41 mouse cellular contexts compared by ENCODE assay signal in the genomic region with DNA sequence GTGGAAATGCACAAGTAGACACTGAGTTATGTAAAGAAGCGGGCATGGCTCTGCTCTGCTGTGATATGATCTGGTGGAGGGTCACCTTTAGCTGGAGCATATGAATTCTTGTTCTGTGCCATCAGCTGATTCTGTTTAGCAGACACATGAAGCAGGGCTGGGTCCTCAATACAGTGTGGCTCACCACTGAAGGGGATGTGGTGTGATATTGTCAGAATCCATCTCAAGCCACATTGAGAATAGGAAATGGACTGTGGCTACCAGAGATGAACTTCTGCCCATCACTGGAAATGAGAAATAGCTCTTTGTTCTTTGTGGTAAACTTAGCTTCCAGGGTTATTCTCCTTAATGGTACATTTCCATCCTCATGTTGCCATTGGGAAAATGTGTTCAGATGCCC. TPM values are rescaled to one million over a fixed set of nuclear protein-coding genes. Genes with fewer than 3 reads are reported as not detected.
"Had no signal": no experiment of that assay in that cellular context is flagged by ENCODE, and none has a peak within 500 bp of the region (broad histone marks: within the 10 kb centered on the region; RNA-seq: fewer than 3 reads in every experiment).

No protein-coding gene starts in this region.

- DNase-seq: gastrocnemius, postnatal 14 days; gastrocnemius, postnatal 36 days; heart, postnatal 10 days; heart, postnatal 4 days; kidney, adult 11 months; kidney, adult 2 months; kidney, adult 9 months; kidney, postnatal 14 days; kidney, postnatal 36 days; layer of hippocampus, adult 9-11 months; layer of hippocampus, postnatal 36 days; left cerebral cortex, postnatal 4 days had no signal

- H3K27me3 ChIP-seq: heart, embryonic 12.5 days; intestine, embryonic 15.5 days; kidney, embryonic 15.5 days; limb, embryonic 13.5 days; limb, embryonic 15.5 days; liver, embryonic 12.5 days had no signal

- H3K27ac ChIP-seq: heart, embryonic 10.5 days; hindbrain, embryonic 14.5 days; intestine, embryonic 15.5 days; kidney, embryonic 15.5 days; kidney, postnatal 0 days; limb, embryonic 13.5 days; limb, embryonic 15.5 days; liver, embryonic 12.5 days; liver, embryonic 14.5 days had no signal

- H3K4me1 ChIP-seq: heart, embryonic 10.5 days; heart, embryonic 12.5 days; intestine, embryonic 15.5 days; kidney, embryonic 15.5 days; limb, embryonic 13.5 days; limb, embryonic 15.5 days; liver, embryonic 12.5 days had no signal

- H3K4me2 ChIP-seq: heart, embryonic 12.5 days; hindbrain, embryonic 14.5 days; intestine, embryonic 15.5 days; kidney, embryonic 15.5 days; limb, embryonic 13.5 days; limb, embryonic 15.5 days; liver, embryonic 12.5 days had no signal

- H3K36me3 ChIP-seq: heart, embryonic 10.5 days; heart, embryonic 12.5 days; intestine, embryonic 15.5 days; kidney, embryonic 15.5 days; limb, embryonic 13.5 days; limb, embryonic 15.5 days; liver, embryonic 12.5 days had no signal

- H3K9me3 ChIP-seq: heart, embryonic 10.5 days; heart, embryonic 12.5 days; intestine, embryonic 15.5 days; kidney, embryonic 15.5 days; limb, embryonic 13.5 days; limb, embryonic 15.5 days; liver, embryonic 12.5 days had no signal

- ATAC-seq: hindbrain, embryonic 16.5 days; inflammation-experienced regulatory T-cells, adult 6 months; intestine, embryonic 15.5 days; liver, embryonic 12.5 days had no signal

- H3K4me3 ChIP-seq: heart, embryonic 10.5 days; heart, embryonic 12.5 days; intestine, embryonic 15.5 days; kidney, embryonic 15.5 days; limb, embryonic 13.5 days; limb, embryonic 15.5 days; liver, embryonic 12.5 days had no signal

- H3K9ac ChIP-seq: heart, embryonic 12.5 days; hindbrain, embryonic 14.5 days; intestine, embryonic 15.5 days; kidney, embryonic 15.5 days; limb, embryonic 13.5 days; limb, embryonic 15.5 days; liver, embryonic 12.5 days; liver, embryonic 14.5 days had no signal

RNA-seq across cellular contexts. Expression of a gene that starts 17.5 kb away (rescaled TPM):
- total RNA-seq: gastrocnemius, adult 18-20 months; gastrocnemius, adult 8-10 months; gastrocnemius, postnatal 14 days; gastrocnemius, postnatal 36 days; heart, adult 8-10 months; heart, postnatal 10 days; heart, postnatal 25 days; heart, postnatal 4 days; layer of hippocampus, adult 18-20 months; layer of hippocampus, adult 8-10 months; layer of hippocampus, postnatal 14 days; layer of hippocampus, postnatal 36 days; left cerebral cortex, adult 18-20 months; left cerebral cortex, adult 8-10 months; left cerebral cortex, postnatal 10 days; left cerebral cortex, postnatal 25 days; left cerebral cortex, postnatal 4 days; liver, adult 2 months had no signal
- polyA plus RNA-seq: heart, embryonic 10.5 days; heart, embryonic 12.5 days; heart, embryonic 14.5 days; heart, embryonic 16.5 days; hindbrain, embryonic 11.5 days; hindbrain, embryonic 14.5 days; hindbrain, embryonic 16.5 days; inflammation-experienced regulatory T-cells, adult 6 months; intestine, embryonic 15.5 days; kidney, adult 2 months; kidney, embryonic 15.5 days; kidney, postnatal 0 days; large intestine, adult 2 months; limb, embryonic 11.5 days; limb, embryonic 13.5 days; limb, embryonic 15.5 days; liver, adult 2 months; liver, embryonic 12.5 days; liver, embryonic 14.5 days had no signal
